Mouse (Mus musculus) kidney, adult 18-20 months (tissue): ENCODE data around the gene Cst7.
A peak's percentile ranks its signal among the peaks of the same experiment; 100 is the strongest.
"Not testable (repeated sequence)": the region's sequence is repeated elsewhere in the genome, so short reads cannot be mapped to it uniquely, and the experiment has no call there.

ENCODE experiments used
- DNase-seq: peaks from one replicate; pipeline ENCODE4 v3.0.0; 2021

The Cst7 gene

DNA sequence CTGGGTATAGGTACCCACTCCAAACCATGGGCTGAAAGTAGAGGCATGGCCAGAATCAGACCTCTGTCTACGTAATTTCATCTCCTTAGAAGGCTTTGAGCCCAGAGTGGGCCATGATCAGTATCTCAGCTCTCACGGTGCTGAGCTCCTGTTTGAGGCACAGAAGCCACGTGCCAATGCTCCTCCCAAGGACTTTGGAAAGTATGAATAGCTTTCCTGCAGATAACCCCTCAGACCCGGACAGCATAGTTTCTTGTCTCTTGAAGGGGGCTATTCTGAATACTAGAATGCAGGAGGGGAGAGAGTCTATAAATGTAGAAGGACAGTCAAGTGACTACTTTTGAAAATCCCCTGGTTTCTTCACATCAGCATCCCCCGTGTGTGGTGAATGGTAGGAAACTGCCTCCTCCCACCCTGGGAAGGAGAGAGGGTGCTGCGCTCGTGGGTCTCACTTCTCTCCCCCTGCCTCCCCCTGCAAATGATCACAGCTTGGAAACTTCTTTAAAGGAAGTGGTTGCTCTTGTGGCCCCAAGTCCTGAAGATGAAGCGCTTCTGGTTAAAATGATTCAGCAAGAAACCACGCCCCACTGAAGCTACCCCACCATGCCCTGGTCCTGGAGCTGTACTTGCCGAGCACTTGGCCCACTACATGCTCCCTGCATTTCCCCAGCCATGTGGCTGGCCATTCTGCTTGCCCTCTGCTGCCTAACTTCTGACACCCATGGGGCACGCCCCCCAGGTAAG is at the start of gene Cst7:
TSS of gene Cst7 (plus strand) at position 569 of the 744 bp plus-strand sequence.
- DNase-seq, result no peak

DNA sequence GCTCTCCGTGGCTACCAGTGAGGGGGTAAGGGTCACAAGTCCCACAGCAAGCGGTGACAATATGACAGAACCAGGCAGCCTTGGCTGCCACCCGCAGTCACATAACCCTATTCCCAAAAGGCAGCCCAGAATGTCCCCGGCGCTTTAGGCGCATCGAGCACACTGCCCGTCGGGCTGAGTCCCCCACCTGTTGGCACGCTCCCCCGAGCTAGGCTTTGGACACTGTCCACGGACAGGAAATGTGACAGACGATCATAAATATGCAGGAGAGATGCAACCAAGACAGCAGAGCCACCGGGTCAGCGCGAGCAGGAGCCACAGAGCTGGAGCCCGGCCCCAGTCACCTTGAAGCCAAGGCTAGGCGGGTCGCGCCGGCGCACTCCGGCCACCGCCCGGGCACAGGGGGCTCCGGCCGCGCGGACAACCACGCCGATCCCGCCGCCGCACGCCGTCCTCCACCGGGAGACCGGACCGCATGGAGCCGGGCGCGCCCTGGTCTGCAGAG is 44.5 kb upstream of the Cst7 start:
- no peak for DNase-seq

DNA sequence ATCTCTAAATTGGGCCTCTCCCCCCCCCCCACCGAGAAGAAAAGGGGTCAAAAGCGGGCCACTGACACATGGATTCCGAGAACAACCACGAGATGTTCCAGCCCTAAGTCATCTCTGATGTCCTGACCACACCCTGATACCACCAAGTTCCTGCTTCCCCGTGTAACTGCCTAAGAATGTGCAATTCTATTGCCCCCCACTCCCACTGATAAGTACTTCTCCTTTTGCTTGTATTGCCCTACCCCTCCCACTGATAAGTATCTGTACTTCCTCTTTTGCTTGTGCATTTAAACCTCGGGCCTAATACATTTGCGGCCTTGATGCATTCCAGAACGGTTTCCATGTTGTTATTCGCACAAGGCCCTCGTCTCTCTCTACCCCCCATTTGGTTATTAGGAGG is 20.6 kb upstream of the Cst7 start:
- not testable (repeated sequence) for DNase-seq

DNA sequence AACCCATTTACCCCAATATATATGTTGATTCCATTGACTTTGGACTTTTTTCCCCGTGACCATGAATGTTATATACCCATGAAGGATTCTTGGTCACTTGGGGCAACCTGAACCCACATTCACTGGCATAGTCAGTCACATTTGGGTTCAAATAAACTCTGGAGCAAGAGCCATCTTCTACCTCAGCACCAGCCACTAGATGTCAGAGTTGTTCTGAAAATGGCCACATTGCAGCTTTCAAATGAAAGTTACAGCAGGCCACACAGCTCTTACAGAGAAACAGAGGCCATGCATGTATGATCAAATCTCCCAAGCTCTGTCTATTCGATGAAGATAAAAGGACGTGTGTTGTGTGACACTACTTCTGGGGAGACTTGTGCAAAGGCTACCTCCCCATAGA is 11.6 kb upstream of the Cst7 start:
- peak; percentile 28 for DNase-seq

DNA sequence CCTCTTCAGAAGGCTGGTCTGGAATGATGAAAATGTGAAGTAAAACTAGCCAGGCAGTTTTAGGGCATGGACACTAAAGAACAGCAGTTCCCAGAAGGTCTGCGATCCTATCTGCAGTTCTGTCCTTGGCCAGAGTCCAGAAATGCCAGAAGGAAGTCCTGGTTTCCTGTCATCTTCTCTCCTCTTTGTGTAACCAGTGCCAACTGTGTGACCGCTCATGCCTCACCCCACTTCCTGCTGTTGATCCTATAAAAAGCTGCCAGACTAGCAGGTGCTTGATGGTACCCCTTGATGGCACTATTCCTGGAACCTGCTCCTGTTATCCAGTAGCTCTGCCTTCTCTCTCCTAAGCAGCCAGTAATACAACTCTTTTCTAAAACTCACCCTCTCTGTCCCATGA is 3.2 kb upstream of the Cst7 start:
- no peak for DNase-seq

DNA sequence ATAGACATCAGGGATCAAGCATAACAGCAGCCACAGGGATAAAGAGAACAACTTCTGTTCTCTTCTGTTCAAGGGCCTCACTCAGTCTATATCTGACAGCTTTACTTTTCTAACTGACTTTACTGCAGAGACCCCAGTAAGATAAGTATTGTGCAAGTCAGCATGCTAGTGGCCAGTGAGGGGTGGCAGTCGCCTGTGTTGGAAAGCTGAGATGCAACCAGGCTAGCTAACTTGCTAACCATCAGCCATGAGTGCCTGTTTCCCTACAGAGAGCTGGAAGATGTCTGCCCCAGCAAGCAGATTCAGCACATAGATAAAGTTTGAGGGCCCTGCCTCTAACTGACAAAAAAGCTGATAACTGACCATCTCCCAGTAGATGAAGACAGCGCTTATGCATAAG is 546 bp downstream of the Cst7 start:
- no peak for DNase-seq

DNA sequence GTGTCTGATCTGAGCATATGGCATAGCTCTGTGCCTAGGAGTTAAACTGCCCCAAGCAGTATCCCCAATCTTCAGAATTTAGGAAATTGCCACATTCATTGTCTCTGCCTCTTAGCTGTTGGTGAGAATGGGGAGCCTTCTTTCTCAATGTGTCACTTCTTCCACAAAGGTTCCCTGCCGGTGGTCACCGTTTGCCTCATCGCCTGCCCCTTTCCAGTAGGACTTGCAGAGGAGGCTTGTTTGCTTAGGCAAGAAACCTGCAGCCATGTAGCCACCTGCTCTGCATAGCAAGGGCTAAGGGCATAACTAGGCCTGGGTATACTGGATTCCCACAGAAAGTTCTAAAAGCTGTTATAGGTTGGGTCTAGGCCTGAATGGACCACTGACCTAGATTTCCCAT is 2.2 kb downstream of the Cst7 start:
- DNase-seq, result no peak

DNA sequence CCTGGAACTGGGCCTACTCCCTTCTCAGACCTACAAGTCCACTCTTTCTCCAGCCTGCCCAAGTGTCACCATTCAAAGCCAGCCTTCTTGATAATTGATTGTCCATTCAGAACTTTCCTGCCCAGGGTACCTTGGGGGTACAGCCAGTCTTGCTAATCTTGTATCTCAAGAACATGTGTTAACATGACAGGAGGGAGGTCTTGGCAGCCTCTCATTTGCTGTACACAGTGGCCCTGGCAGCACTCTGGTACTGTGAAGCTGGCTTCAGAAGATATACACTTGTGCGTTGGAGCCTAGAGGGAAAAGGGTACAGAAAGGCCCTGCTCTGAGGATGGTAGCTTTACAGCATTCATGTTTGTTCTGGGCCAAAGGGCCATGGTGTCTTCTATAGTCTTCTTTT is 6.0 kb downstream of the Cst7 start:
- no peak for DNase-seq

DNA sequence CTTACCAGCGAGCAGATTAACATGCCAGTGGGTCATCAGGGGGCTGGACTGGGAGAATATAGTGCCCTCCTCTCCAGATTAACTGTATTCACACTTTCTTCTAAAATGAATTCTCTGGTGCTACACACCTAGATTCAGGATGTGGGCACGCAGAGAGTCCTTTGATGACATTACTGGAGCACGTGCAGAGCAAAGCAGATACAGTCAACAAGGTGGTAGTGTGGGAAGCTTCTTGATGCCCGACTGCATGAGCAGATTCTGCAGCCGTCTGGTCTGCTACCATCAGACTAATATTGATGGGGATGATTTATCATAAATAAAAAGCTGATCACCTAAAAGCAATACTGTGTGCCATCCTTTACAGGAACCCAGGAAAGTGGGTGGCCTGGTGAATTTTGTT is 8.4 kb downstream of the Cst7 start:
- DNase-seq, result no peak

DNA sequence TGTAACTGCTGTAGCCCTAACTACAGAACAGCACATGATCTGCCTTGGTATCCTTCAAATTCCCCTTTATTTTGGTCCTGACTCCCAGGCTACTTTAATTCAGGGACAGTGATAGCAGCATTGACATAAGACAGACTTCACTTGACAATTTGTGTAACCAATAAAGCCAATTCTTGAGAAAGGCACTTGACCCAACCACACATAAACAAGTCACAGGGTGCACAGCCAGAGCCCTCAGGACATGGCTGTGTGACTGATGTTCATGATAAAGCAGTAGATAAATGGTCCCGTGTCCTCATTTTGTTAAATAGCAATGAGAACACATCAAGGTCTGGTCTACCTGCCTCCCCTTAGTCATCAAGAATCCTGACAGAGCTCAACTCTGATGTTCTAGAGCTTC is 9.4 kb downstream of the Cst7 start:
- DNase-seq, result no peak

DNA sequence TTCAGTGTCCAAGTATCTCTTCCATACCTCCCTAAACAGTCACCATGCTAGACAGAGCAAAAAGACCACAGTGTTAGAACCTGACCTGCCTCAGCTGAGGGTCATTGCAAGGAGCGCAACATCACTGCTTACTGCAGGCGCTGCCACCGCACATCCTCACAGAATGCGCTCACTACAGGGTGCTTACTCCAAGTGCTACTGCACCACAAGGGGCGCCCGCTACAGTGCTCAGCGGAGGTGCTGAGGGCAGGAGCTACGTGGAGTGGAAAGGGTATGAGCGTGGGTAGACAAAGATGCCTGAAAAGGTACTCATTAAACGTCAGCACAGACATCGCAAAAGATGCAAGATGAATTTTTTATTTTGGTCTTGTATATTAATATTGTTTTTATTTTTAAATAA is 18.9 kb downstream of the Cst7 start:
- DNase-seq, result no peak

DNA sequence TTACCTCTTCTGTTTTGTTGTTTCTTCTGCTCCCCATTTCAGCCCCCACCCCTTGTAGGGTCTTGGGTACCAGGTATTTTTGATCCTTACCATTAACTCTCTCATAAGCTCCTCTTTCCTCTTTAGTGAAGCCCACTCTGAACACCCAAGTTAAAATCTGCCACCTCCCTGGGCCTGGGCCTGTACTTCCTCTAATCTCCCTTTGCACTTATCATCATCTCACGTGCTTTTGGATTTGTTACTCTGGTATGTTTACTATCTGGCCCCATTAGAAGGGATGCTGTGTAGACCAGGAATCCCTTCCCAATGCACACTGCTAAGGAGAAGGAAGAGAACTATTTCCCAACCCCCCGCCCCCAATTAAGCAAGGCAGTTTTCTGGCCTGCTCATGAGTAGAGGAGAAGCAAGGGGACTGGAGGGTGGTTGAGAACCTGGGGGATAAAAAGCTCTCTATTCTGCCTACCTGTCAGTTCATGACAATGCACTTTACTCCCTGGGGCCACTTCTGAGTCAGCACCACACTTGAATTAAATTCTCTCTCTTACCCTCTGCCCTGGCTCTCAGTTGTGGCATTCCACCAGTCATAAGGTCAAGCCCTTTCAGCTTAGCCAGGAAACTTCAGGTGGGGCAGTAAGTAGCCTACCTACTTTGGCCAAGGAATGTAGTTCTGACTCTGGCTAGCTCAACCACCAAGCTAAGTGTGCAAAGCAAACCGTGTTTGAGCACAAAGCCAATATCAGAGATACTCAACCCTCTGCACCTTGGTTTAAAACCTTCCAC is 25.4 kb downstream of the Cst7 start:
- peak; percentile 49 for DNase-seq

DNA sequence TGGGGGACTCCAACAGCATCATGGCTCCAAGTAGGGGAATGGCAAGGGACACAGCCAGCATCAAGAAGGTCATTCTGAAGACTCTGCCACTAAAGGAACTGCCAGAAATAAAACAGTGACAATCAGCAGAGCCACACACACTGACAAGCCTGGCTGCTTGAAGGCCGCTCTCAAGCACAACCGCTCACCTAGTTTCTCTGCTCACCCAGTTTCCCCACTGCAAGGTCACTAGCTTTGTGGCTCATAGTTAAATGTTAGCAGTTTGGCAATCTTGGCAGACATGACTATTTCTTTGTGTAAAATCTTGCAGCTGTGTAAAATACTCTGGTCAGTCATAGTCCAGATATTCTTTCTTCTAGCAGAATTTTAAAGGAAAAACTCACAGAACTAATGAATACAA is 30.0 kb downstream of the Cst7 start:
- peak; percentile 23 for DNase-seq

DNA sequence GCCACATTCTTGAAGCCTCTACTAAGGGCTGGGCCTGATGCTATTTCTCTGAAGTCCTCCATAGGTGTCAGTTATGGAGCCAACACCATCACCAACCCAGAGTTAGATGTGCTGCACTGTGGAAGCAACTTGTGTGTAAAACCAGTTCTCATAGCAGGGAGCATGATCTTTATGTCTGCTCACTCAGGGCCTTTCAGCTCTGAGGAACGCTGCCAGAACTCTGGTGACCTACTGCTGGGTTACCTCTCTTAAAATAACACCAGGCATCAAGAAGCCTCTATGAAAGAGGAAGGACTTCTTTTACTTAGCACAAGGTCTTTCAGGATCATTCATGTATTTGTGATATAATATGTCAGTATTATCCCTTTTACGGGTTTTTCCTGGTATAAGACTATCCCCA is 32.0 kb downstream of the Cst7 start:
- no peak for DNase-seq

DNA sequence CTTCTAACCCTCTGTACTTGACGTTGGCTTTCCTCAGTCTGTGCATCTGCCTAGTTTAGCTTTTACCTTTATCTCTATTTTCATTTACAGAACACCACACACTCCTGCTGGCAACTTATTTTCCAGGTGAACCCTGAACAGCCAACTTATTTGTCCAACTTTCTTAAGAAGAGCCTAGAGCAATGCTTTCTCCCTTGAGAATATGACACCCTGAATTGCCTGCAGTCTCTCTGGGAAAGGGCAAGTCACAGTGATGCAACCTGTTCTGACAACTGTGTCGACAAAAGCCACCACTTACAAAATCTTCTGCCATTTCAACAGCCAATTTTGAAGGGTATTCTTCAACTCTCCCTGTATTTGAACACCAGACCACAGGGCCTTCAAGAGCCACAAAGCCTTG is 34.6 kb downstream of the Cst7 start:
- DNase-seq, result no peak

DNA sequence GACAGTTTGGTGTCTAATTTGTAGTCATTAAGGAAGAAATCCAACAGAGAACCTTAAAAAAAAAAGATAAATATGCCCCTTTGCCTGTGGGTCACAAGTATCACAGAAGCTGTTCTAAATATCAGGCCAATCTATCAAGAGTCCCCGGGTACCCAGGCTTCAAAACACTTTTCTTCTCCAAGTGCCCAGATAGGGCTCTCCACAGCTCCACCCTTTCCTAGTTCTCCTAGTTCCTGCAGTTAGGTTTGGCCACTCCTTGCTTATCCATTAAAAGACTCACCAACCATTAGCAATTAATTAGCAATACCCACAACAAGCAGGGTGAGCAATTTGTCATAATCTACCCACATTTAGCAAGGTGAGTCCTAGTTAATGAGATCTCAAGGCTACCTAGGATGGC is 36.9 kb downstream of the Cst7 start:
- DNase-seq, result no peak

DNA sequence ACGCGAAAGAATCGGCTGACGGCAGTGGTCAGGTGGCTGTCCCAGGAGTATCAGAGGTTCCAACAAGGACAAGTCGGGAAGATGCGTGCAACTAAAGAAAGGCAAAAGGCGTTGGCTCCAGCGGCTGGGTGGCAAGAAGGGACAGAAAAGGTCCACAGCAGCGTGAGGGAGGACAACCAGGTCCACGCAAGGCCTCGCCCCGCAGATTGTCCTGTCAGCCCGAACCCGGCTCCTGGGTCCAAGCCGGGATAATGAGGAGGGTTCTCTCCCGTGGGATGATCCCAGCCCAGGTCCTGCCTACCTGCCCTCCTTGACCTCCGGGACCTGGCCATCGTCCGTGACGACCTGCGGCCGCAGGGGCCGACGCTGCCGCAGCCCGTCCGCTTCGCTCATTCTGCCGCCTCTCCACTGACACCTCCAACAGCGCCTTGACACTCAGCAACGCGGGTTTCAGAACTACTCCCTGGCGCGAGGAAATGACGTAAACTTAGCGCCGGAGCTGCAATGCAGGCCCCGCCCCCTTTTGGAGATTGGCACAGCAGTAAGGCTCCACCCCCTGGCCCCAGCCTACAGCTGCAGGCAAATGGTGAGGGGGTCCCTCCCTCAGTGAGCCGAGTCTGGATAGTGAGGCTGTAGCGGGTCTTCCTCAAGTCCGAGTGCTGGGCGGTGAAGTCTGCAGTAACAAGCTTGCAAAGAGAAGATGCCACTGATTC is 38.0 kb downstream of the Cst7 start, which contains the start of gene Apmap:
TSS of gene Apmap (minus strand) at position 481 of the 713 bp plus-strand sequence.
- peak; percentile 97 for DNase-seq

DNA sequence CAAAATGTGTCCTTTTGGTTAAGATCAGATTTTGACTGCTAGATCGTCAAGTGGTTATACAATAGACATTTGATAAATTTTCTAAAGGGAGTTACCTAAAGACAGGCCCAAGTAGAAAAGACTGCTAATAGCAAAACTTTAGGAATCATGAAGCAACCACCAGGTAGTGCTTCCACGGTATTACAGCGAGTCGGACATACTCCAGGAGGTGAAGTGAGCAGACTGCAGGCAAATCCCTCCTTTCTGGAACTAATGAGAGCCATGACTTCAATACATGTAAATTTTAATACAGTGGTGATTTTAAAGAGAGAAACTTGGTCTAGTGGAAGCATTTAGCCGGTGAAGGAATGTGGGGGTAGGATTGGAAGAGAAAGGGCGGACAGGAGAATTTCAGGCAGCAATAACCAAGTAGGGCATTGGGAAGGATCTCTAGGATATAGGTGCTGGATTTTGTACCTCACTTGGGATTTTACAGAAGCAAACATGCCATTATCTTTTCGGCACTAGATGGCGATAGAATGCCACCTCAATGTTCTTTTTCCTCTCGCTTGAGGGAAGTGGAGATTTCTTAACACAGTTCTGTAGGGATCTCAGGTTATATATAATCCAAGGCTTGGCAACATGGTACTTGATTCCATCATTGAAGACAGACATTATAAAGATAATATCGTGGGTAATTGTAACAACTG is 38.8 kb downstream of the Cst7 start:
- peak; percentile 65 for DNase-seq

DNA sequence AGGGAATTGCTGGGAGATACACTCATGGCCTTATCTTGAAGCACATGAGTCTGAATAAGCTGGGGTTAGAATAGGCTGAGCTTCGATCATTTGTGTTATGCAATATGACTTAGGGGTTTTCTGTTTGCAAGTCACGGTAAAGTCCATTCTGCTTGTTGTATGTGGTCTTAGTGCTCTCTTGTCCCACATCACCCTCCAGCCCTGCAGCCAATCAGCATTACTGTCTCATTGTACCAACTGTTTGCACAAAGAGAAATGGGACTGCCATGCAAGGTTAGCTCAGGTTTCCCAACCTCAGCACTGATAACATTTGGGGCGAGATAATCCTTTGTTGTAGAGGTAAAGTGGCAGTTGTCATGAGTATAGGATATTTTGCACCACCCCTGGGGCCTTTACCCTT is 39.9 kb downstream of the Cst7 start:
- no peak for DNase-seq

DNA sequence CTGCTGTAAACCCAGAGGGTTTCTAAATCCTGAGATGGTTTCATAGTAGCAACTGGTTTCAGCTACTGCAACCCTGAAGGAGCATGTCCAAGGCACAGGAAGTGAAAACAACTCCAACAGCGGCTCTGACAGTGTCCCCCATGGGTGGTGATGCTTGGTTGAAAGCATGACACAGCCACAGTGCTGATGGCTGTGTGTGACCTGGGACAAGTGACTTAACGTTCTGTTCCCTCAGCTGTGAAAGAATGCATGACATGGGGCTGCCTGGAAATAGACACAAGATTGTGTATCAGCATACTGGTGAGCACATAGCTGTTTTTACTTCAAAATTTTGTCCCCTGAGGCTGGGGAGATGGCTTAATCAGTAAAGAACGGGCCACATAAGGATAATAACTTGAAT is 51.5 kb downstream of the Cst7 start:
- no peak for DNase-seq

DNA sequence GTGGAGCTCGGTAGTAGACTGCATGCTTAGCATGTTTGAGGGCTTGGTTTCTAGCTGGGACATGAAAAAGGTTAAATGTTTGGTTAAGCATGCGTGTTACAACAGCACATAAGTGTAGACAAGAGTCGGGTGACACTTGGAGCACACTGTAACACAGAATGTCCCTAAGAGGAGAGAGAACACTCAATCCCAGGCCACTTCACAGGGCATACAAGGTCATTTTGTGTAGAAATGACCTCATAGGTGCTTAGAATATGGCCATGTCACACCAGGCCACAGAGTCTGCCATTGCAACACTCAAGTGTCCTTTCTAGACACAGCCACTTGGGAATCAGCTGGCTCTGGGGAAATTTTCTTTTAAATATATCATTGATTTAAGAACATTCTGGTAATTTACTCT is 53.7 kb downstream of the Cst7 start:
- DNase-seq, result no peak

DNA sequence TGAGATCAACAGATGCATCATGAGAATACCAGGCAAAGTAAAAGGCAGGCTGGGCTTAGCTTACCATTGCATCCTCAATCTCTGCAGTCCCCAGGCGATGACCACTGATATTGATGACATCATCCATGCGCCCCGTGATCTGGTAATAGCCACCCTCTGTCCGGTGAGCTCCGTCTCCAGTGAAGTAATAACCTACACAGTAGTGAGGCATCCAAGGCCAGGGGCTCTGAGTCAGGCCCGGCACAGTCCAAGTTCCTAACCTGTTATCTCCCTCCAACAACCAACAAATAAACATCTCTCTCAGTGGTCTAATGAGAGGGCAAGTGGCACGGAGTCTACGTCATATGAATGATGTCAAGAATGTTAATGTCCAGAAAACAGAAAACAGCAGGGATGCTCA is 54.7 kb downstream of the Cst7 start:
- DNase-seq, result no peak

DNA sequence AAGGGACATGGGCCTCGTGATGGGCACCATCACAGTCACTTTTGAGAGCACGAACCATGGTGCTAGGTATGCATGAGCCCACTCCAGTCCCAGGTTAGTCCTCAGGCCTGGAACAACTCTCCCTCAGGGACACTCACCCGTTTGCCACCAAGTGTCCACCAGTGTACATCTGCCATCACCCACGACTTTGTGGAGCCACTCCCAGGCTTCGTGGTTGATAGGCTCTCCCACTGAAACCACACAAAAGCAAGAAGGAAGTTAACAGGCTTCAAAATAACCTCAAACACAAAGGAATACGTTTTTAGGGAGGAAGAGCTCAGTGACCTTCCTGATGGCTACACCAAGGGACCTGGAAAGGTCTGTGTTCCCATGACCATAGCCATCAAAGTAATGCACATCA is 56.9 kb downstream of the Cst7 start:
- DNase-seq, result no peak
